Mouse (Mus musculus): ENCODE results near the gene D10Jhu81e.

D10Jhu81e gene

DNA sequence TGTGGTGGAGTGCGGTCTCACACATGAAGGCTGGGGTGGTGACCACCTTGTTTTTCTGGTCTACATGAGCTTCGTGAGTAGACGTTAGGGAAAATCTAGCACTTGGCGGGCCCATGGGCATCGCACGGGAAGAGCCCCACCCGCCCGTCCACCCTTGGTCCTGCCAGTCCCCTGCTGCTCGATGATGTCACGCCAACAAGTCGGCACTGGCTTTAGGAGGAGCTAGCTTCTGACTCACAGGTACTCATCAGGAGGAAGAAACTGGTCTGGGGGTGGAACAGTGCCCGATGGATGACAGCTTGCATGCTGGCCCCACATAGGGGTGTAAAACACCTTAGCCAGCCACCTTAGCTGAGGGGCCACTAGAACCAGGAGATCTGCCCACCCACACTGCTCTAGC is 6.9 kb downstream of the D10Jhu81e start:
- no peak for DNase-seq

- DNase-seq = no peak
These were observed 8.5 kb downstream of the D10Jhu81e start for GRCm38 (mm10) chr10:78161096-78161495.

DNA sequence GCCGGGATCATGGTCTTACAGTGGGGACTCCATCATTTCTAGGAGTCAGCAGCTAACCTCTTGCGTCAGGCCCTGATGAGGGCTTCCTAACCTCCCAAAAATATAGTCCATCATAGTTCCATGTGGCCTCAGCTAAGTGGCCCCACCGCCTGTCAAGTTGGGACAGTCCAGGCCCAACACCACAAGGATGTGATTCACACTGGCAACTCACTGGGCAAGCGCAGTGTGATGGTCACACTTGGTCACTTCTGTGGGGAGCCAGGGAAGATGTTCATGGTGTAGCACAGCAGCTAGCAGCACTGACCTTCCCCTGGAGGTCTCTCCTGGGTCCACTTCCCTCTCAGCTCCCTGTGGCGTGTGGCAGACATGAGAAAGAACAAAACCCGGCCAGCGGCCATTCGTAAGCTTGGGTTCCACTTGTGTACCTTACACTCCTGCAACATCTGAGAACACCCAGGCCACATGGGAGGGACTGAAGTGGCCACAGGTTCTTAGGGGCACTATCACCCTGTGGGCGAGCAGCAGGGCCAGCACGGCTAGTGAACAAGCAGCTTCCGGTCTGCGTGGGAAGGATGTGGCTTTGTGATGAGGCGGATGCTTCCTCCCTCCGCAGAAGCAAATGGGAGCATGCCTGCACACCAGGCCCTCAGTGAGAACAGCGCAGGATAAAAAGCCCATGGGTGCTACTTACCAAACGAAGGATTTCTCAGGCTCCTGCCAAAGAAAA is 9.1 kb downstream of the D10Jhu81e start:
- peak; percentile 75 for DNase-seq

- DNase-seq = peak; percentile 85
These were observed 9.7 kb downstream of the D10Jhu81e start for GRCm38 (mm10) chr10:78159906-78160305.

GRCm38 (mm10) chr10:78159252-78159878 is 10.2 kb downstream of the D10Jhu81e start:
- DNase-seq = peak; percentile 83

DNA sequence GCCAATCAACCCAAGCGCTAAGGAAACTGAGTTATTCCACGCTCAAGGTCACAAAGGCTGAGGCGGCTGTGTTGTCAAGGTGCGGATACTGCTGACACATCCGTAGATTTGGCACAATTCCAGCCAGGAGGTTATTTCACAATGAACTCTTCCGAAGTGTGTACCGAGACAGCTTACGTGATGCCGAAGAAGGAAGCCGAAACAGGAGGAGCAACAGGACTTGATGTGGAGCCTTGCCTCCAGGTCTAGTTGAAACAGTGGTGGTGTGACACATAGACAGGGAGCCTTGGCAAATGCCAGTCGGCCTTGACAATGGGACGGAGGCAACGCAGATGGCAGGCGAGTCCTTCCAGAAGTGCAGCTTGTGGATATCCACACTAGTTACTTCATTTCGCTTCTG is 11.5 kb downstream of the D10Jhu81e start:
- DNase-seq = no peak

- no peak for DNase-seq
These were observed 12.7 kb downstream of the D10Jhu81e start for GRCm38 (mm10) chr10:78156926-78157325.

- DNase-seq = peak; percentile 23
These were observed 20.5 kb downstream of the D10Jhu81e start for GRCm38 (mm10) chr10:78148834-78149766.

DNA sequence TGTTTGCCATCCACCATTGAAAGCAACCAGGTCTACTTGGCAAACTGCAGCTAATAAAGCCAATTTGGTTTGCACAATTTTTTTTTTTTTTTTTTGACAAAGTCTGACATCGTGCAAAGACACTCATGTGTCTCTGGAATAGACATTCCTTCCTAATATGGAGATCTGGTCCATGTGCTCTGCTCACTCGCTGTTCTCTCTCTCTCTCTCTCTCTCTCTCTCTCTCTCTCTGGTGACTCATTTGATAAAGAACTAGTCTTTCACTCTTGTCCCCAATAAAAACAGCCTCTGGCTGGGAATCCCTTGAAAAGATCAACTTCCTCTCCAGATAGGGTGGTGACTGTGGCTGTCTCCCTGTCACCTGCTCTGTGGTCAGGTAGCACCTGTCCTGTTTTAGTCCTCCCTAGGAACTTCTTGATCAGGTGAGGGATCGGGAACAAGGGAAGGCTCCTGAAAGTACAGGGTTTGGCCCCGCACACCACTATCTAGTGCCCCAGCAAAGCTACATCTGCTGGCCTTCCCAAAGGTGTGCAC is 21.6 kb downstream of the D10Jhu81e start:
- DNase-seq = no peak

DNA sequence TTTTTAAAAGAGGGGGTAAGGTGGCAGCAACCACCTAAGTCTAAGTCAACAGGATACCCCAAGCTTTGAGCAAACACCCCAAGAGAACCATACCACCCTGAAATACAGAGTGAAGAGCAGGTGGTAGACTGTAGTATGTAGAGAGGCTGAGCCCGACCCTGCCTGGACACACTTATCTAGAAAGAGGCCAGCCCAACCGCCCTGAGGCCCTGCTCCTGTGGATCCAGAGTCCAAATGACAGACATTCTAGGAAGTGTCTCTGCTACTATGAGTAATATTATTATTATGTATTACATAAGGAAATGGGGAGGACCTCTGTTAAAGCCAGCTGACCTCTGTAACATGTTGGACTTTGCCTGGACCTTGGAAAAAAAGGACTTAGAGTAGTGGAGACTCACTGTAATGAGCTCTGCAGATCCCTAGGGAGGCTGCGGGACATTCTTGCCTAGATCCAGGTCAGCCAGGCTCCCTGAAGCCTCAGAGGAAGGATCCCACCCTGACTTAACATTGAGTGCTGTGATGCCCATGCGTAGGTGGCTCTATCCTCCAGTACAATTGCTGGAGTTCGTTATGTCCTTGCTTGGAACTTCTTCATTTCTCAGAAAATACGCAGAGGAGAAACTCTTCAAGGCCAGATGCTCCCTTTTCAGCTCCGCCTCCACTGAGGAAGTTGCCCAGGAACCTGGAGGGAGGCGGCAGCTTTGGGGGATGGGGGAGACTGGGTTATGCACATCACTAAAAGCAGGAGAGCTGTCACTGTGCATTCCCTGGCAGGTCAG is 25.7 kb downstream of the D10Jhu81e start:
- peak; percentile 21 for DNase-seq

DNA sequence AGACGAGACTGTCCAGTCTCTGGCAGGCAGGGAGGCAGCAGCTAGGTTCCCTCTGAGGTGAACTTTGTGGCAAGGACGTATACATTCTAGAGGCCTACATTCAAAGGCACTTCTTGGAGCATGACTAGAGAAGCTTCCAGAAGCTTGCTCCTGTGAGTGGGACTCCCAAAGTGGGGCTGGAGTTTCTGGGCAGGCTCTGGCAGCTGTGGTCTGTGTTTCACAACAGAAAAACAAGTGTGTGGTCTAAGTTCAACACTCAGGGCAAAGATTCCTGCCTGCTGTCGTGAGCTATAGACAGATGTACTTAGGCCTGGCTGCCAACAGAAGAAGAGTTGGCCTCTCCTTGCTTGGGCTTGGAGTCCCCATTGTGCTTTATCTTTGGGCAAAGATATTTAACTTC is 28.7 kb downstream of the D10Jhu81e start:
- no peak for DNase-seq

DNA sequence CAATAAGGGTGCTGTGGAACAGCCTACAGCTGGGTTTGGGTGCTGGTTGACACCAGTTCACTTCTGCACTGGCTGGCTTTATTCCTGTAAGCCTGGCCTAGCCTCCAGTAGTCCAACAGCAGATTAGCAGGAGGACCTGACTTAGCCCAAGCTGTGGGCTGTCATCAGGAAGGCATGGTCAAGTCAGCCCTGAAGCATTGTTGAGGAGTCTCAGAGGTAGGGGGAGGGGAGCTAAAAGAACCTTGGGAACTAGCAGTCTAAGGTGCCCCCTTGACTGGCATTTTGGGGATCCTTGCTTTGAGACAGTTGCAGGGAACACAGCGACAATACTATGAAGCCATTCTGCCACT is 29.4 kb downstream of the D10Jhu81e start:
- no peak for DNase-seq

DNA sequence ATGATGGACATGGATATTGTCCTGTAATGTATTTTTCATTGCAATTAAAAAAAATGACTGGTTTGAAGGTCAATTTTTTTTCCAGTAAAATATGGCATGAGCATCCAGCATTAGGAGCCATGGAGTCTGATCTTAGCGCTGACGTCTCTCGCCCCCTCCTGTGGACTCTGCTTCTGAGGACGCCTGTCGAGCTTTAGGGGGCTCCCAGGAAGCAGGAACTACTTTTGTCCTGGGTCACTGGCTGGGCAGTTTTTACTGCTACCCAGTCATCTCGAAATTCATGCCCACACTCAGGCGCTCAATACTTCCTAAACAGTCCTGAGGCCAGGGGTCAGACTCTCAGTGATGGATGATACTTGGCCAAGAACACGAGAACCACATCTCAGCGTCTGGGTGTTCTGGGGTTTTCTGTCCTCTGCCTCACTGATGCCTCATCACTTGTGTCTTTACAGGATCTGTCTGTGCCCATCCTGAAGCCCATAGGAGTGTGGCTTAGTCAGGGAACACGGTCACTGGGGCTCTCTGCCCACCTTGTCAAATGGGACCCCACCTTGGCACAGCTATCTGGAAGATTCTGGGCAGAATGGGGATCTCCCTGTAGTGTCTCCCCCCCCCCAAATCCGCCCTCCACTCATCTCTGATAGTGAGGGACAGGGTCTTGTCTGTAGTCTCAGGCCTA is 29.9 kb downstream of the D10Jhu81e start:
- no peak for DNase-seq

DNA sequence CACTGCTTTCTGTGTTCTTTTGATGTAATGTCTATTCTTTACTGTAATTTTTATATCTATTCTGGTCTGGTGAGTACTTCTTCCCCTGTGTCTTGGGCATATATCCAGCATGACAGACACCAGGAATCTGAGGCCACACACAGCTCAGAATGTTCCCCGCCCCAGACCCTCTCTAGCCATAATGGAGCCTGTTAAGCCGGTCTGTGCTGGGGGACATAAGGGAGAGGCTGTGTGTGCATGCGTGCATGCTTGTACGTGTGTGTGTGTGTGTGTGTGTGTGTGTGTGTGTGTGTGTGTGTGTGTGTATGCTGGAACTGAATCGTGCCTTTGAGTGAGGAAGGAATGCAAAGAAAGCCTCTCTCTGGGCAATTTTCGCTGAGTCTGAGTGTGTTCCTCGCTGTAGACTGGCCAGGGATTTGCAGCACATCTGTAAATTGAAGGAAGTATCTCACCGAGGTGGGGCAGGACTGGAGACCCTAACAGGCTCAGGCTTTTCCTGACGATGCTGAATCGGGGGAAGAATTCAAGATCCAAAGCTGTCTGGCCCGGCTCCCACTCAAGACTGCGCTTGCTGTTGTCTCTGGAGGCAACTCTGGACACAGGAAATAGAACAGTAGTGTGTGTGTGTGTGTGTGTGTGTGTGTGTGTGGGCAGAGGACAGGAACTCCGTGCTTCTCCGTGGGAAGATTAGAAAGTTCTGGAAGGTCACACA is 30.6 kb downstream of the D10Jhu81e start:
- no peak for DNase-seq

GRCm38 (mm10) chr10:78137191-78137590 is 32.4 kb downstream of the D10Jhu81e start:
- no peak for DNase-seq

DNA sequence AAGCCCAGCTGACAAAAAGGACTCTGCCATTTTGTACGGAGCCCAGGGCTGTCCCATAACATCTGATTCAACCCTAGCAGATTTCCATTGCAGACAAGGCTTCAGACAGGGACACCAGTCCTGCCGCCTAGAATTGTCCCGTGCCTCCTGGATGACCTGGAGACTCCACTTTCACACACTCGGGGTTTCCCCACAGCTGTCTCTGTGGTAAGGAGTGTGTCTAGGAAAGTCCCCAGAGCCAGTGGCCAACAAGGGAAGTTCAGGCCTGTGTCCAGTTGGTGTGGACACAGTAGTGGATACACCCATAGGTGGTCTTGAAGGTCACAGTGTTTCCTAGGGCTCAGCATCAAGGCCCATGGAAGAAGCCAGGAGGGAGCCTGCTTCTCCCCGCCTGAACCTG is 33.6 kb downstream of the D10Jhu81e start:
- no peak for DNase-seq

GRCm38 (mm10) chr10:78134975-78135798 is 34.4 kb downstream of the D10Jhu81e start:
- DNase-seq = no peak

DNA sequence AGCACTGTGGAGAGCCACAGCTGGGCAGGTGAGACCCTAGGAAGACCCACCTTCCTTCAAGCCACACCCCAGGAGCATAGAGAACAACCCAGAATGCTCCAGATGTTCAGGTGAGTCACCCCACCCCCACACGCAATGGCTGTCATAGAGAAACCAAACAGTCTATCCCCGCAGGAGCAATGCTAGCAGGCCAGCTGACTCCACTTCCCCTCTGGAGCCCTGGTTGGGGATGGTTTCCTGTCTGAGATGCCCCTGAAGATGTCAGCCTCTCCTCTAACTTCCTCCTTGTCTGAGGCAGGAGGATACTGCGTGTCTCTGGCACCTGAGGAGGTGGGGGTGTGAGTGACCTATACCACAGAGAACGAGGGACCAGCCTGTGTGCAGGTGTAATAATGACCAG is 35.2 kb downstream of the D10Jhu81e start:
- peak; percentile 49 for DNase-seq

DNA sequence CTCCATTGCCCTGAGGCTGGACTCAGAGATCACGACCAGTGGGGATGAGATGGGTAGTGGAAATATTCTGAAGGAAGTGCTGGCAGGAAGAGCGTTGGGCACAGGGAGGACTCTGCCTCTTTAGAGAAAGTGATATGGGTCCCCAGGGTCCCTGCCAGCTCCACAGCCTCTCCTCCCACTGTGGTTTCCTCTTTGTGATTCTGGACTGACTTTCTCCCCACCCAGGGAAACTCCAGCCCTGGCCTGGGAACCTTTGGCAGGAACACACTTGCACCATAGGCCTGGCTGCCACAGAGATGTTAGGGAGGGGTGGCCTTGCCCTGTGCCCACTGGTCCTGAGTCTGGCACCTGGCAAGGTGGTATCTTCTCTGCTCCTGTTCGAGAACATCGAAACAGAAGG is 39.6 kb downstream of the D10Jhu81e start:
- DNase-seq = no peak

DNA sequence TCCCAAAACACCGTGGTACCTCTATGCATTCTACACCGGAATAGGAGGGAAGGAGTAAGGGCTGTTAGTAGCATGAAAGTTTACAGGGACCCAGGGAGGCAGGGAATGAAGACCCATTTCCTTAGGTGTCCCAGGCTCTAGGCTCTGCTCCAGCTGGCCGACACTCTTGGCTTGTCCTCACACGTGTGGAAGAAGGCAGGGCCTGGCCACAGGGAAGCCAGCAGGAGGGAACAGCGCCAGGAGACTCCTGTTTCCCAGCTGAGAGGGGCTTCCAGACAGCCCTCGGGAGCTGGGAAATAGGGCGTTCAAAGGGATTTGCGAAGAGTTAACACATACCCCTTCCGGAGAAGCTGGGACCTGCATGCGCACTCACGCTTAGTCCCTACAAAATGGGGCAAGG is 40.2 kb downstream of the D10Jhu81e start:
- DNase-seq = no peak

Data from thymus, postnatal 4 days (tissue).